Mouse (Mus musculus) adrenal gland, adult (tissue): Measurements from ENCODE around the gene Gm20696.

Experiments
- DNase-seq, 2 experiments: peaks; one replicate each; pipeline ENCODE4 v3.0.0; 2022 to 2023; ENCODE audit warnings: low spot score in 1 of 2; ENCODE audit not compliant: inconsistent age in 2 of 2

Gm20696 gene

GRCm38 (mm10) chr6:99521641-99522358, 144.8 kb downstream of the Gm20696 start:
- DNase-seq: peak; percentile 64 to 89

- DNase-seq: peak; percentile 78 to 87
Measured at GRCm38 (mm10) chr6:99521038-99521640, 145.5 kb downstream of the Gm20696 start.

- DNase-seq: no peak
Measured at GRCm38 (mm10) chr6:99520676-99521037, 145.9 kb downstream of the Gm20696 start.

GRCm38 (mm10) chr6:99519806-99520675, 146.6 kb downstream of the Gm20696 start:
- peak; percentile 57 to 79 for DNase-seq

- DNase-seq: no peak
Measured at GRCm38 (mm10) chr6:99519052-99519451, 147.5 kb downstream of the Gm20696 start.

- DNase-seq: no peak
Measured at GRCm38 (mm10) chr6:99515667-99516199, 150.9 kb downstream of the Gm20696 start.

- no peak for DNase-seq
Measured at GRCm38 (mm10) chr6:99511862-99512261, 154.7 kb downstream of the Gm20696 start.

- peak in 1 of 2 experiments; percentile 32 for DNase-seq
Measured at GRCm38 (mm10) chr6:99509189-99509592, 157.4 kb downstream of the Gm20696 start.

GRCm38 (mm10) chr6:99506816-99507215, 159.8 kb downstream of the Gm20696 start:
- no peak for DNase-seq

- no peak for DNase-seq
Measured at GRCm38 (mm10) chr6:99503741-99504140, 162.9 kb downstream of the Gm20696 start.

GRCm38 (mm10) chr6:99502727-99503126, 163.9 kb downstream of the Gm20696 start:
- DNase-seq: peak in 1 of 2 experiments; percentile 34

- peak in 1 of 2 experiments; percentile 40 for DNase-seq
Measured at GRCm38 (mm10) chr6:99502314-99502713, 164.3 kb downstream of the Gm20696 start.

GRCm38 (mm10) chr6:99500570-99501270, 165.9 kb downstream of the Gm20696 start:
- no peak for DNase-seq

GRCm38 (mm10) chr6:99498082-99498481, 168.5 kb downstream of the Gm20696 start:
- no peak for DNase-seq

GRCm38 (mm10) chr6:99496114-99496513, 170.5 kb downstream of the Gm20696 start:
- DNase-seq: no peak

GRCm38 (mm10) chr6:99492937-99493336, 173.7 kb downstream of the Gm20696 start:
- DNase-seq: peak in 1 of 2 experiments; percentile 34

- DNase-seq: no peak
Measured at GRCm38 (mm10) chr6:99491979-99492544, 174.5 kb downstream of the Gm20696 start.

- DNase-seq: peak; percentile 34 to 64
Measured at GRCm38 (mm10) chr6:99491146-99491545, 175.5 kb downstream of the Gm20696 start.

- DNase-seq: no peak
Measured at GRCm38 (mm10) chr6:99489900-99490648, 176.5 kb downstream of the Gm20696 start.

- DNase-seq: no peak
Measured at GRCm38 (mm10) chr6:99489423-99489822, 177.2 kb downstream of the Gm20696 start.
